Mouse (Mus musculus): ENCODE results near the gene Naa15.

DNA sequence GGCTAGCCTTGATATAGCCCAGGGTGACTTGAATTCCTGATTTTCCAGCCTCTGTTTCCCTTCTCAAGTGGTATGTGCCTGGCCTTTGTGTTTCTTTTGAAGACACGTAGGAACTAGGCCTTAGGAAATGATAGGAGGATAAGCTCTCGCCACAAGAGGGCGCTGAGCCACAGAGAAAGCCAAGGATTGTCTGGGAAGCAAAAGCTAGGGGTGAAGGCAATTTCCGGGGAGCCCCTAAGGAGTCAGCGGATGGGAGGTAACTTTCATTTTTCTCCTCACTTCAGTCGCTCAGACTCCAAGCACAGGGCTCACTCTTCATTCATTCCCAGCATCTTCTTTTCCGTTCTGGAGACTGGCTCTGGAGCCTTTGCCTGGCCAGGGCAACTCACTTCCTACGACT, 96.0 kb downstream of the Naa15 start:
- TF ChIP-seq EP300 (IDR thresholded peaks at IDR 0.05; ENCODE audit: low read depth): no peak
- peak; percentile 89 for TF ChIP-seq CTCF (IDR thresholded peaks at IDR 0.05; ENCODE audit: low read depth)

All from heart, postnatal 0 days (tissue).